Mouse (Mus musculus): ENCODE measurements around the gene Atp6v1a.

DNA sequence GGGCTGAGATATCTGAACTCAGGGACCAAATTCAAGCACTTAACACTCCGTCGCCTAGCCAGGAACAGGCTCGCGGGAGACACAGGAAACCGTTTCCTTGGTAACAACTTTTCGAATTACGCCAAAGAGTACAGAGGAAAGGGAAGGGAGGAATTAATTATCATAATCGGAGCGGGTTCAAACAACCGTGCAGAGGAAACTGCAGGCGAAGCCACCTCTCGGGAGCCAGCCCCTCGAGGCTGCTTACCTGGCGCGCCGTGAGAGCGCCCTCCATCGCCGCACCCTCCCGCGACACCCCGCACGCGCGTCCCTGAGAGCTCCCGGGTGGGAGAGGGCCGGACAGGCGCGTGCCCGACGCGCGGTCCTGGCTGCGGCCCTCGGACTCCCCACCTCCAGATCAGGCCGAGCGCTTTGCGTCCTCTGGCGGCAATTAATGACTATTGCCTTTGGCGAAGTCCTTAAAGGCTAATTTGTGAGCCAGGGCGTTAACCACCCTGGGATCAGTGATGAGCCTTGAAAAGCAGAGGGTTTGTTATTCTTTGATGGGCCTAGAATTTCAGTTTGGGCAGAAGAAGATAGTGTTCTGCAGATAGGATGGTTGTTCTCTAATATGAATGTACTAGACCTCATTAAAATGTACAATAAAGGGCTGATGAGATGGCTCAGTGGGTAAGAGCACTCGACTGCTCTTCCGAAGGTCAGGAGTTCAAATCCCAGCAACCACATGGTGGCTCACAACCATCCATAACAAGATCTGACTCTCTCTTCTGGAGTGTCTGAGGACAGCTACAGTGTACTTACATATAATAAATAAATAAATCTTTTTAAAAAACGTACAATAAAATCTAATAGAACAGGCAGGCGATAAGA is 76.2 kb downstream of the Atp6v1a start, which contains the start of gene Gramd1c:
- TF ChIP-seq POLR2A (IDR thresholded peaks at IDR 0.05; ENCODE audit: low read depth, low read length) (no peak), CTCF (IDR thresholded peaks at IDR 0.05; ENCODE audit: extremely low read depth, insufficient read depth, insufficient read length, insufficient replicate concordance) (peak; percentile 32; the same call in 1 of the 2 replicates)

Data from spleen, adult 2 months (tissue).